Mouse (Mus musculus) midbrain, embryonic 11.5 days (tissue): ENCODE measurements around the gene Mia. TPM values are rescaled to one million over a fixed set of nuclear protein-coding genes. Genes with fewer than 3 reads are reported as not detected.

ENCODE experiments used
- ATAC-seq: fragments of 200-750 bp; cut with Nextera tagmentation; 2 replicates; pipeline ENCODE4 v1.8.0; 2017; ENCODE audit warnings: moderate TSS enrichment, moderate library complexity; ENCODE audit not compliant: low FRiP score
- DNase-seq: peaks from one replicate; pipeline ENCODE4 v3.0.0; 2015; ENCODE audit warnings: low spot score; ENCODE audit errors: missing footprints
- H3K27ac ChIP-seq: fragments of 300-500 bp; sonication (generic); 2 replicates; pipeline ENCODE4 v1.5.1; 2014; ENCODE audit warnings: low read depth, low read length
- H3K27me3 ChIP-seq: fragments of 300-500 bp; sonication (generic); 2 replicates; pipeline ENCODE4 v1.6.1; 2014; ENCODE audit warnings: mild to moderate bottlenecking, low read length, moderate library complexity, mixed read lengths; ENCODE audit not compliant: control insufficient read depth, insufficient read depth
- H3K36me3 ChIP-seq: fragments of 300-500 bp; sonication (generic); 2 replicates; pipeline ENCODE4 v1.6.1; 2014; ENCODE audit warnings: mild to moderate bottlenecking, low read length, moderate library complexity, mixed read lengths; ENCODE audit not compliant: control insufficient read depth, insufficient read depth
- H3K4me1 ChIP-seq: fragments of 300-500 bp; sonication (generic); 2 replicates; pipeline ENCODE4 v1.6.1; 2014; ENCODE audit warnings: low read length; ENCODE audit not compliant: control insufficient read depth, insufficient read depth
- H3K4me2 ChIP-seq: fragments of 300-500 bp; sonication (generic); 2 replicates; pipeline ENCODE4 v1.6.1; 2014; ENCODE audit warnings: mild to moderate bottlenecking, moderate library complexity
- H3K4me3 ChIP-seq: fragments of 300-500 bp; sonication (generic); 2 replicates; pipeline ENCODE4 v1.5.1; 2014; ENCODE audit warnings: low read depth, low read length
- H3K9ac ChIP-seq: fragments of 300-500 bp; sonication (generic); 2 replicates; pipeline ENCODE4 v1.6.1; 2014; ENCODE audit warnings: low read length
- H3K9me3 ChIP-seq: fragments of 300-500 bp; sonication (generic); 2 replicates; pipeline ENCODE4 v1.6.1; 2016; ENCODE audit warnings: low read length; ENCODE audit not compliant: control insufficient read depth
- WGBS: fragments of 180-500 bp; shearing (Covaris S2); extraction: QIAGEN DNeasy Blood & Tissue Kit; methylation state at CpG from one replicate; pipeline ENCODE4 v1.1.7; 2014; 5-methylcytosine and 5-hydroxymethylcytosine counted together
- polyA plus RNA-seq: library from polyadenylated mRNA; unstranded; fragments of >200 nt; fragmentation: Nextera tagmentation; extraction: Ambion mirVana; gene quantifications from 2 replicates; pipeline ENCODE4 v1.2.1, GENCODE M21; 2014

The Mia gene
- polyA plus RNA-seq, 1 experiment from 2014 or later, result 0.93 TPM

DNA sequence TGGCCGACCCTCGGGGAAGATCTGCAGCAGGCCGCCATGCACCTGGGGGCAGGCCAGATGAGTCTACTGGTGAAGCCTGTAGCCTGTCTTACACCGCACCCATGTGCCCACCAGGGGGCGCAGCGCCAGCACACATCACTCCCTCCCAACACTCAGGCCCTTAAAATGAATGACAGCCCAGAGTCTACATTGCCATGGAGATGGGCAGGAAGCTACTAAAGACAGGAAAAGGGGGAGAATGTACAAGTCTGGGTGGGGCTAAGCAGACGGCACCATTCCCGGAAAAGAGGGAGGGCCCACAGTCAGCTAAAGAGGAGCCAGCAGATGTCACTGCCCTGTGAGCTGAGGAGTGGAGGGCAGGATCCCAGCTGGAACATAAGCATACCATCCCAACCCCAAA lies 21.1 kb downstream of the Mia start:
- Histone ChIP-seq H3K27ac (no peak overlapping the region), H3K4me2 (no peak overlapping the region)
- 20% methylated on average over 8 of the region's 8 CpGs for whole genome bisulfite sequencing

DNA sequence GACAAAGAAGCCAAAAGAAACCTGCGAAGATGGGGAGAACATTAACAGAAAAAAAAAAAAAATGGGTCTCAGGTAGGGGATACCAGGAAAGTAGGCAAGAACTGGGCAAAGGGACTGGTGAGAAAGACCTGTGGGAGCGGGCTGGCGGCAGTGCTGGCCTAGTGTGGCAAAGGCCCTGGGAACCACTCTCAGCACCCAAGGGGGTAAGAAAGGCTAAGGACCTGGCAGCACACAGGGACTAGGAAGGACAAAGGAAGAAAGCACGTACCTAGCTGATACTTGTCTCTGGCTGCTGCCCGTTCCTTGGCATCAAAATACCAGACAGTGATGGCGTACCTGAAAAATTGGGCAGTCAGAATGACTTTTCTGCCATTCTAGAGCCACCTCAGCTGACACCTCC lies 21.7 kb downstream of the Mia start:
- H3K4me2 ChIP-seq, result no peak overlapping the region
- H3K9me3 ChIP-seq, result no peaks in the 10 kb centered on the region
- ATAC-seq (no peak), DNase-seq (no peak)
- 93% methylated on average over 6 of the region's 6 CpGs for WGBS
- H3K27me3 ChIP-seq, result no peaks in the 10 kb centered on the region
- no peak overlapping the region for H3K4me3 ChIP-seq
- peaks cover 13% of the 10 kb centered on the region for H3K36me3 ChIP-seq
- no peak overlapping the region for H3K9ac ChIP-seq
- H3K27ac ChIP-seq, result no peak overlapping the region
- H3K4me1 ChIP-seq, result peaks cover 18% of the 10 kb centered on the region

More for the DNA sequence above, 21.1 kb downstream of the Mia start:
- Histone ChIP-seq H3K4me1 (peaks cover 24% of the 10 kb centered on the region), H3K9me3 (no peaks in the 10 kb centered on the region), H3K27me3 (no peaks in the 10 kb centered on the region), H3K9ac (no peak overlapping the region), H3K36me3 (peaks cover 17% of the 10 kb centered on the region), H3K4me3 (no peak overlapping the region)
- peak; percentile 97 for DNase-seq
- peak; percentile 94 for ATAC-seq

DNA sequence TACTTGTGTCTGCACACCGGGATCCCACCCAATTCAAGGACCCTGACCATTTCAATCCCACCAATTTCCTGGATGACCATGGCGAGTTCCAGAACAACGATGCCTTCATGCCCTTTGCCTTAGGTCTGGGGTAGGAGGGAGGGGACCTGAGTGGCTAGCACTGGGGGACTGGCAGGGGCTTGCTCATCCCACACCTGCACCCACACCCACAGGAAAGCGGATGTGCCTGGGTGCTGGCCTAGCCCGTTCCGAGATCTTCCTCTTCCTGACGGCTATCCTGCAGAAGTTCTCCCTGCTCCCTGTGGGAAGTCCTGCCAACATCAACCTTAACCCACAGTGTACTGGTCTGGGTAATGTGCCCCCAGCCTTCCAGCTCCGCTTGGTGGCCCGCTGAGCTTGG lies 22.8 kb downstream of the Mia start:
- Histone ChIP-seq H3K4me1 (peaks cover 7% of the 10 kb centered on the region), H3K4me3 (no peak overlapping the region), H3K27me3 (no peaks in the 10 kb centered on the region), H3K9me3 (no peaks in the 10 kb centered on the region), H3K27ac (no peak overlapping the region), H3K4me2 (no peak overlapping the region), H3K9ac (no peak overlapping the region), H3K36me3 (peaks cover 13% of the 10 kb centered on the region)
- no peak for ATAC-seq
- no peak for DNase-seq
- WGBS, result 96% methylated on average over 9 of the region's 9 CpGs

DNA sequence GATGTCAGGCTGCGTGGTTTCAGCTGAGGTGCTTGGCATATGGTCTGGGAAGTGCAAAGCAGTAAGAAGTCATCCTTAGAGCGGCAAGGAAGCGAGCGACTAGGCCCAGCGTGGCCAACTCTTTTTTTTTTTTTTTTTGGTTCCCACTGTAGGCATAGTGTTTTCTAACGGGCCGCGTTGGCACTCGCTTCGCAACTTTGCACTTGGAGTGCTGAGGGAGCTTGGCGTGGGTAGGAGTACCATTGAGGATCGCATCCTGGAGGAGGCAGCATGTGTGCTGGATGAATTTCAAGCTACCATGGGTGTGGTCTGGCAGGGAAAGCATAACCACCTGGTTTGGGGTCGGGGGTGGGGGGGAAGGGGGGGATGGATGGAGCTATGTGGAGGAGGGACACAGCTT lies 25.0 kb downstream of the Mia start:
- DNase-seq, result no peak
- H3K27ac ChIP-seq, result no peak overlapping the region
- no peak overlapping the region for H3K4me2 ChIP-seq
- no peaks in the 10 kb centered on the region for H3K4me1 ChIP-seq
- no peaks in the 10 kb centered on the region for H3K9me3 ChIP-seq
- no peaks in the 10 kb centered on the region for H3K27me3 ChIP-seq
- 85% methylated on average over 13 of the region's 13 CpGs for WGBS
- no peak overlapping the region for H3K4me3 ChIP-seq
- peaks cover 13% of the 10 kb centered on the region for H3K36me3 ChIP-seq
- ATAC-seq, result no peak
- no peak overlapping the region for H3K9ac ChIP-seq

DNA sequence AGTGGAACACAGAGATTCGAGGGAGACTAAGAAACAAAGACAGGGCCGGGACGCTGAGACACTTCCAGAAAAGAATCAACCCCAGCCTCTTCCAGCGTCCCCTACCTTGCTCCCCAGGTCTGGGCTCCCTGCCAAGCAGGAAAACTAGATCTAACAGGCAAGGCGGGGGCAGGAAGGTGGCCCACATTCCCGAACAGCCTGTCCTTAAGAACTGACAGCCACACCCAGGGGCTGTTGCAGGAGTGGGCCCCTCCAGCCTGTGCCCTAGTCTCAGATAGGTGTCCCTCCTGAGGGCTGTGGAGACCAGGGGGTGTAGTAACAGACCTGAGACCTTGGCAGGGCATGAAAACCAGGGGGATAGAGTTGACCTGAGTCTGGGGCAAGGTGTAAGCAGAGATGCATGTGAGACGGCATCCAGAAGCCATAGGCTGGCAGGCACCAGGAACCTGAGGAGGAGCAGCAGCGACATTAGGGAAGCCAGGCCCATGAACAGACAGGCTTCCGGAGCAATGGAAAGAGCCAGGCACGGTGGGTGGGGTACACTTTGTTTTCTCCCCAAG lies 27.7 kb downstream of the Mia start, which contains the start of gene Cyp2t4:
Gene Cyp2t4 (plus strand): TSS at position 510 of the 560 bp plus-strand sequence.
- Histone ChIP-seq H3K4me1 (no peaks in the 10 kb centered on the region), H3K27me3 (no peaks in the 10 kb centered on the region), H3K27ac (no peak within 1 kb of the TSS), H3K9ac (no peak within 1 kb of the TSS), H3K36me3 (peaks cover 2% of the 10 kb centered on the region; the same call in 1 of the 2 replicates), H3K4me2 (no peak within 1 kb of the TSS), H3K9me3 (no peaks in the 10 kb centered on the region), H3K4me3 (no peak within 1 kb of the TSS)
- DNase-seq (no peak), ATAC-seq (no peak)
- 74% methylated on average over 10 of the region's 10 CpGs for WGBS

DNA sequence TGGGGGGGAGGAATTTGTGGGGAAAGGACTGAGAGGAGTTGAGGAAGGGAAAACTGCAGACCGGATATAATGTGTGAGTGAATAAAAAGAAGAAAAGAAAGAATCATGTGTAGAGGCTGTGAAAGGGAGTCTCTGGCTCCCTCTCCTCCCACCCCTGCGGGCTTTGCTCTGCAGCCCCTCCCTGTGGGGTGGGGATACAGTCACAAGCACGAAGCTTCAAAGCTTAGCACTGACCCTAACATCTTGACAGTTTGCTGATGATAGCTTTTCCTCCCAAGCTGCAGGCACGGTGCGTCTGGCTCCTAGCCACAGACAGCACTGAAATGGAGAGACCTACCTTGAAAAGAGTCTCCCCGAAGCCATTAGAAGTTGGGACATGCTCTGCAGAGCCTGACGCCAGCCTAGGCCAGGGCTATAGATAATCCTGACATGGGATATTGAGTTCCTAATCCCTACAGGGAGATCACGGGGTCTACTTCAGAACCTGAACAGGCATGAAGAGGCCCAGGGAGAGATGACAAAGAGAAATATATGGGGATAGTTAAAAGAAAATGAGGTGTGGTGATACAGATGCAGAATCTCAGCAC lies 44.5 kb downstream of the Mia start:
- Histone ChIP-seq H3K27me3 (no peaks in the 10 kb centered on the region), H3K4me1 (no peaks in the 10 kb centered on the region), H3K9me3 (peaks cover 6% of the 10 kb centered on the region; the same call in 1 of the 2 replicates), H3K36me3 (no peaks in the 10 kb centered on the region), H3K4me3 (no peak overlapping the region), H3K27ac (no peak overlapping the region), H3K9ac (no peak overlapping the region), H3K4me2 (no peak overlapping the region)
- ATAC-seq (no peak), DNase-seq (no peak)
- 64% methylated on average over 8 of the region's 8 CpGs for WGBS

DNA sequence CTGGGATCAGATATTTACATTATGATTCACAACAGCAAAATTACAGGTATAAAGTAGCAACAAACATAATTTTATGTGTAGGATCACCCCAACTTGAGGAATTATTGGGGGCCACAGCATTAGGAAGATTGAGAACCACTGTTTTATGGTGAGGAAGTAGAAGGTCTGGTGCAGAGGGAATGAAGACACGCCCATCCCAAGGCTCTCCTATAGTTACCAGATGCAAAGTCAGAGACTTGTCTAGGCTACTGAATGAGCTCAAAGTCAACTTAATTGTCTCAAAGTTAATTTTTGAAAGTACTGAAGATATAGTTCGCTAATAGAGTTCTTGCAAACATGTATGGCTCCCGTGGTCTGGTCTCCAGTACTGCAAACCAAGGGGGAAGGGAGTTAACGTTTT lies 47.2 kb downstream of the Mia start:
- WGBS, result 78% methylated on average over 4 of the region's 4 CpGs
- no peak for DNase-seq
- Histone ChIP-seq H3K36me3 (no peaks in the 10 kb centered on the region), H3K27me3 (no peaks in the 10 kb centered on the region), H3K4me1 (no peaks in the 10 kb centered on the region), H3K27ac (no peak overlapping the region), H3K9ac (no peak overlapping the region), H3K4me2 (no peak overlapping the region), H3K4me3 (no peak overlapping the region), H3K9me3 (no peaks in the 10 kb centered on the region; the same call in none of the 2 replicates)
- no peak for ATAC-seq

DNA sequence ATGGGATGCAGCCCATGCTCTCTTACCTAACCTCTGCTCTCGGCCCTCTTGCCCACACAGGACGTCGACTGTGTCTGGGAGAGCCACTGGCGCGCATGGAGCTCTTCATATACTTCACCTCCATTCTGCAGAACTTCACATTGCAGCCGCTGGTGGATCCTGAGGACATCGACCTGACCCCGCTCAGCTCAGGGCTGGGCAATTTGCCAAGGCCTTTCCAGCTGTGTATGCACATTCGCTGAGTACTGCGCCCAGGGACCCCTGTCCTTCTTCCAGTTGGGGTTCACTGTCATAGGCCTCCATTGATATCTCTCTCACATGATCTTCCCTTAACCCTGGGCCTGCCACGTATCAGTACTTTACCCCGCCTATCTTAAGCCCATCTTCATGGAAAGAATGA lies 47.8 kb downstream of the Mia start:
- Histone ChIP-seq H3K36me3 (no peaks in the 10 kb centered on the region), H3K4me2 (no peak overlapping the region), H3K4me3 (no peak overlapping the region), H3K9me3 (no peaks in the 10 kb centered on the region; the same call in none of the 2 replicates), H3K27me3 (no peaks in the 10 kb centered on the region), H3K9ac (no peak overlapping the region), H3K4me1 (no peaks in the 10 kb centered on the region), H3K27ac (no peak overlapping the region)
- 84% methylated on average over 12 of the region's 12 CpGs for WGBS
- ATAC-seq (no peak), DNase-seq (no peak)

DNA sequence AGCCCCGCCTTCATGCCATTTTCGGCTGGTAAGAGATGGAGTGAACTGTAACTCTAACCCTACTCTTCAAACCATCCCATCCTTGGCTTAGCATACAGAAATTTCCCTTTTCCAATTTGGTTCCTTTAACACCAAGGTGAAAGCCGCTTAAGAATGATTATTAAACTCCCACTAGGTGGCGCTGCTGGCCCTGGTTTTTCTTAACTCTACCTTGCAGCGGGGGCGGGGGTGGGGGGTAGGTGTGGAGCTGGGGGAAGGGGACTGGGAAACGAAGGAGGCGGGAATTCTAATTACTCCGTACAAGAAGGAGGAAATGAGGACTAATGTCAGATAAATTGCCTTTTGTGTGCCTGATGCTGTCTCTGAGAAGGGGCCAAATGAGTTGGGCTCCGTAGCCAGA lies 48.4 kb downstream of the Mia start:
- Histone ChIP-seq H3K9ac (no peak overlapping the region), H3K27me3 (no peaks in the 10 kb centered on the region), H3K27ac (no peak overlapping the region), H3K4me2 (no peak overlapping the region), H3K36me3 (no peaks in the 10 kb centered on the region), H3K9me3 (no peaks in the 10 kb centered on the region; the same call in none of the 2 replicates), H3K4me1 (no peaks in the 10 kb centered on the region), H3K4me3 (no peak overlapping the region)
- ATAC-seq (no peak), DNase-seq (peak; percentile 92)
- 18% methylated on average over 10 of the region's 10 CpGs for WGBS
